Mouse (Mus musculus) spleen, embryonic (tissue): ENCODE measurements around the gene Bhlha15.

Experiments used
- CTCF ChIA-PET: fragments of 350-600 bp; sonication (Branson Sonifier 250); formaldehyde crosslinking; loops from one replicate; lab custom pipeline; 2022; lab: Charles Lee

The Bhlha15 gene

DNA sequence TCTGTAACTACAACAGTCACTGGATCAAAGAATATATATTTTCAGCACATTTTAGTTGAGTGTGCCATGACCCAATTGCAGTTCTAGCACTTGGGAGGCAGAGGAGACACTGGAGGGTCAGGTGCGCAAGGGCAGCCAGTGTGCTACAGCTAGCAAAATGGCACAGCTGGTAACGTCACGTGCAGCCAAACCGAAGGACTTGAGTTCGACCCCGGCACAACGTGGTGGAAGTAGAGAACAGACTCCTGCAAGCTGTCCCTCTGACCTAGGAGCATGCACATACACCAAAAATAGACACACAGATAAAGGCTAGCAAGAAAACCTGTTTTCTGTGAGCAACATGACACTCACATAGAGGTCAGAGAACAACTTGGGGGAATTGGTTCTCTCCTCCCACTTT, 759 bp upstream of the Bhlha15 start:
- CTCF ChIA-PET: no interaction called here

DNA sequence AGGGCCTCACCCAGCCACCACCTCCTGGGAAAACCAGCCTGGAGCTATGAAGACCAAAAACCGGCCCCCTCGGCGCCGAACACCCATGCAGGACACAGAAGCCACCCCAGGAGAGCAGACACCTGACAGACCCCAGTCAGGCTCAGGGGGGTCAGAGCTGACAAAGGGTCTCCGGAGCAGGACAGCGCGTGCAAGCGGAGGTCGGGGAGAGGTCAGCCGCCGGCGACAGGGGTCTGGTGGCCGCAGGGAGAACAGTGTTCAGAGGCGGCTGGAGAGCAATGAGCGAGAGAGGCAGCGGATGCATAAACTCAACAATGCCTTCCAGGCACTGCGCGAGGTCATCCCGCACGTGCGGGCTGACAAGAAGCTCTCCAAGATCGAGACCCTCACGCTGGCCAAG, 940 bp downstream of the Bhlha15 start:
- CTCF ChIA-PET: interaction anchor here (0.6 to 1.0 kb wide), 2 partner anchors 17 to 36 kb away, joined by 3 read pairs; no protein-coding TSS in a partner anchor

DNA sequence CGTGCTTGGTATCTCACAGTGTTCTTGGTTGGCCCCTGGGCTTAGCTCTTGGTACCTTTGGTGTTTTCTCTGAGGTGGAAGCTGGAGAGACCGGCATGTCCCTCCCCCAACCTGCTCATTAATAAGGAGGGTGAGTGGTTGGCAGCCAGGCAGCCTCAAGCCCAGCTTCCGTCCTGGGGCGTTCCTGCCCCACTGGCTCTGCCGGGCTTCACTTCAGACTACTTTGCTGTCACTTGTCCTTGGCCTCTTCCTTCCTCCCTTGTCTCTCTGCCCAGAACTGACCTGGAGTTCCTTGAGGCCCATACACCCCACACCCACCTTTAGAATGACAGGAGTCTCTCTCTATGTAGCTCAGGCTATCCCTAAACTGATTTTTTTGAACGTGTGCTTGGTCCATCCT, 2.6 kb downstream of the Bhlha15 start:
- CTCF ChIA-PET: no interaction called here

DNA sequence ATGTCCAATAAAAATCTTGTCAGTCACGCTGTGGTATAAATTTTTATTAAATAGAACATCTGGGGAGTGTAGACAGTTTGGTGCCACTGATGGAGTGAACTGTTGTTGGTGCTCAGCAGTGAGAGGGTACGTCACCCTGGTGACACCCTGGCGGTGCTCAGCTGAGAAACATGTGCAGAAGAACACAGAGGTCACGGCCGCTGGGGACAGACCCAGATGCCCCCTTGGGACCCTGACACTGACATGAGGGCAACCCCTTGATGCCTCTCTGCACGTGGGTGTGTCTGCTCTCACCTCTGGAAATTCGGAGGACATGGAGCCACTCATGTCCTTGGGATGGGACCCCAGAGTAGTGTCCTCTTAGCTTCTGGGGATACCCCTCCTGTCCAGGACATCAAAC, 4.3 kb downstream of the Bhlha15 start:
- CTCF ChIA-PET: interaction anchor here (0.7 kb wide), 1 partner anchor 555 kb away, joined by 4 read pairs; no protein-coding TSS in a partner anchor

DNA sequence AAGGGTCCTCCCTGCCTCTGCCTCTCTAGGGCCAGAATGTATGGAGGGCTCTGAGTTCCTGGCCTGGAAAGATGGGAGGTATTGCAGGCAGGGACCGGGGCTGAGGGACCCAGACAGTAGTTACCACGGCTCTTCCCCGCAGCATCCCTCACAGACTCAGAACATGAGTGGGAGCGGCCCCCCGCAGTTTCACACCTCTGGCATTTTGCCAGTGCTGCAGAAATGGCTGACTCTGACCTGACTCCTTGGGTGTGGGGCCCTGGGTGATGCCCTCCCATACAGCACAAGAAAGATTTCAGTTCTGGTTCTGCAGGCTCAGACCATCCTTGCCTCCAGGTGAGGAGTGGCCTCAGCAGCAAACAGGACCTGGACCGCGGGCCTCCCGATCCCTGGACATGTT, 5.5 kb downstream of the Bhlha15 start:
- CTCF ChIA-PET: no interaction called here

DNA sequence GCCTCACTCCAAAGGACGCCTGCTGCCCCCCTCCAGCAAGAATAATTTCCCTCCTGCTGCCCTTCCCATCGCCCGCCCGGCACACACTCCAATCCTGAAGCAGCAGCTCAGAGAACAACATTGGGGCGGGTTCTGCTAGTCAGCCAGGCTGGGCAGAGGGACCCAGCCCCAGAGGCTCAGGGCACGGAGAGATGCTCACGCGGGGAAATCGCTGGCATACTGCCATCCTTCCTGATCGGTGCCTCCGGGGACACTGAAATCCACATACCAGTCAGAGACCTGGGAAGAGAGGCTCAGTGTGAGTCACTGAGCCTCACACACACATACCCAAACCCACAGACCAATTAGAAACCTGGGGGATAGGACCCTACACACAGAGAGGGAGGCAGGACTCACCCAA, 10.5 kb downstream of the Bhlha15 start:
- CTCF ChIA-PET: no interaction called here

DNA sequence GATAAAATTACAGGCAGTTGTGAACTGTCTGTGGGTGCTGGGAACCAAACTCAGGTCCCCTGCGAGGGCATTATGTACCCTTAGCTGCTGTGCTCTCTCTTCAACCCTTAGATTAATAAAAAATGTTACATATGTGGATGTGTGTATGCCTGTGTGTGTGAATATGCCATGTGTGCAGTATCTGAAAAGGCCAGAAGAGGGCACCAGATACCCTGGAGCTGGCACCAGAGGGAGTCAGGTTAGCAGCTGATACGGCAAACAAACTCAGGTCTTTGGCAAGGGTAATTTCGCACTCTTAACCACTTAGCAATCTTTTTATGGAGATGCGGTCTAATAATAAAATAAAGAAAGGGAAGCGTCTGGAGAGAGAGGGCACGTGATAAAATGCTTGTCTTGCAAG, 12.3 kb downstream of the Bhlha15 start:
- CTCF ChIA-PET: no interaction called here

DNA sequence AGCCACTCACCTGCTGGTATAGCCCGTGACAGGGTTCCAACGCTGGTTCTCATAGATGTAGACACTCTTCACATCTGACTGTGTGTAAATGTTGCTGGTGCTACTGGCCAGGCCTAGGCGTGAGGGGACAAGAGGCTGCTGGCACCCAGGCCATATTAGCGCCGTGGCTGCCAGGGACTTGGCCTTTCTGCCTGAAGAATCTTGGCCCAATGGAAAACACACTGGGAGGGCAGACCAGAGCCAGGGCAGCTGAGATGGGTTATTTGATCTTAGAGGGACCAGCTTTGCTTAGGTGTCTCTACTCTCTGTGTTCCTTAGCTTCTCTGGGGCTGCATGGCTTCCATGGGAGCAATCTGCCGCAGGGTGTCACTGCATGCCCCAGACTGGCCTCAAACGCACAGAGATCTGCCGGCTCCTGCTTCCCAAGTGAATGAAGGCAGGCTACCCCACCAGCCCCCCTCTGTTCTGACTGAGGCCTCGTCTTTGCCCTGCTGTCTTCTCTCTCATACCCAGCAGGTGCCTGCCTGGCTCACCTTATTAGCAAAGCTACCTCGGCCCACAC, 13.4 kb downstream of the Bhlha15 start:
- CTCF ChIA-PET: no interaction called here

DNA sequence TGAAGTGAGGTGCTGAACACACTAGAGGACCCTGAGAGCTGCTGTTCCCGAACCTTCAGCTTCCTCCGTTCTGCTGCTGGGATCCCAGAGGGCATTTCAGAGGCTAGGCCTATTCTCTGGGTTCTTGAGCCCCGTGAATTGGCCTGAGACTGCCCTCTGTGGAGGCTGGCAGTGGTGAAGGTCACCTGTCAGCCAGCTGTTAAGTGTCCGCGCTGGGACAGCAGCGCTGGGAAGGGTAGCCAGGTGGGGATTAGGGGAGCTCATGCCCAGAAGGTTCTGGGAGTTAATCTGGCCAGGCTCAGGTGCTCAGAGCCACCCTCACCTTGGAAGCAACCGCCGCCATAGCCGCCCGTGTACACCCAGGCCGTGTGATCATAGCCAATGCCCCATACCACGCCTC, 14.2 kb downstream of the Bhlha15 start:
- CTCF ChIA-PET: no interaction called here

DNA sequence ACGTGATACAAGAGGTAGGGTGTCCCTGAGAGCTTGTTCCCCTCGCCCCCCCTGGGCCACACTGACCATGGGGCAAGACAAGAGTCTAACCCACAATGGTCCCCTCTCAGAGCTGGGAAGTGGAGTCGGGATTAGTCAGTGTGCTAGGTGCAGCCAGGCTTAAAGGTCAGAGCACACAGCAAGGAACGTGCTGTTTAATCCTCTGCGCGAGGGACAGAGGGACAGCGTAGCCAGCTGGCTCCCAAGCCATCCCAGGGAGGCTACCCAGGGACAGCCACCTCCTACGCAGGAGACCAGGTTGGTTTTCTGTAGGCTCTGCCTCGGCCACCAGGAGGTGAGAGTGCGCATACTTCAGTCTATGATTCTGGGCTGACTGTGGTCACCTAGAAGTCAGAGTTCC, 14.8 kb downstream of the Bhlha15 start:
- CTCF ChIA-PET: no interaction called here

DNA sequence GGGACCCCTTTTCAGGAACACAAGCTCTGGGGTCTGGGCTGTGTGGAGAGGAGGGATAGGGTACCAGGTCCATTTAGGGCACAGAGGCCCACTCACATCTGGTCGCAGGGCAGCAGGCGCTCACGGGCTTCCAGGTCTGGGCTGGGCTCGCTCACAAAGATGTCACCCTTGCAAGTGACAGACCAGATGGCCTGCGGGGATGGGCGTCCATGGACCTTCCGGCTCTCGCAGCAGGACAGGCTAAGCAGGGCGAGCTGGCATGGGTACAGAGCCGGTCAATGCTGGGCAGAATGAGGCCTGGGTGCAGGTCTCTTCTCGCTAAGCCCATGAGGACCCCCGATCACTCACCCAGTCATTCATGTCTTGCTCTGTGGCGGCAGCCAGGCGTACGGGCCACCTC, 16.0 kb downstream of the Bhlha15 start:
- CTCF ChIA-PET: no interaction called here

DNA sequence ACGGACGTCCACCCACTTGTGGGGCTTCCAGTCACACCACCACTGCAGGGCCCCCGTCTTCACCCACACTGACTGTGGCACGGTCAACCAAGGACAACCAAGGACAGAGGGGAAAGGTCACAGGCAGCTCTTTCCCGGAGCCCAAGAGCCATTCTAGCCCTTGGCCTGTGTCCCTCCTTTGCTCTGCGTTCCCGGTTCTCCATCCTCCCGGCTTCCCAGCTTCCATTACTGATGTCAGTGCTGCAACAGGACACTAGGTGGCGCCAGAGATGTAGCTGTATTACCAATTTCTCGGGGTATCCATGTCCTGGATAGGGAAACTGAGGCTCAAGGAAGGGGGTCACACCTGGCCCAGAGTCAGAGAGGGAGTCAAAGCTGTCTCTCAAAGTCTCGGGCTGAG, 17.4 kb downstream of the Bhlha15 start:
- CTCF ChIA-PET: interaction anchor here (0.6 to 1.2 kb wide), 7 partner anchors 11 to 391 kb away, joined by 3 to 17 read pairs (median 3); partner anchors contain the start of genes Bhlha15 and Tecpr1

DNA sequence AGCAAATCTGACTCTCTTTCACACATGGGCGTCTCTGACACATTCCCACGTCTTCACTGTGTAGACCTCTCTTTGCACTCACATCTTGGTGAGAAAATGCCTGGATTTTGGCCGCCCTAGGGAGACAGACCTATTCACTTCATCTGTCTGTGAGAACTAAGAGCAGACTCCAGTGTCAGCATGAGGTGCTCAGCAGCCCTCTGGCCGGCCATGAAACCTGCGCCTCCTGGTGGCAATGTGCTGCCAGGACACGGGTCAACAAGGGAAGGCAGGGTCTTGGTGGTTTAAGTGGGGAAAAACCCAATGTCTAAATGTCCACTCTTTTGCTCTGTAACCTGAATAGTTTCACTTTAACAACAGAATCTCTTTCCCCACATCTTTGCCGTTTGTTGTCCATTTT, 24.4 kb downstream of the Bhlha15 start:
- CTCF ChIA-PET: no interaction called here

DNA sequence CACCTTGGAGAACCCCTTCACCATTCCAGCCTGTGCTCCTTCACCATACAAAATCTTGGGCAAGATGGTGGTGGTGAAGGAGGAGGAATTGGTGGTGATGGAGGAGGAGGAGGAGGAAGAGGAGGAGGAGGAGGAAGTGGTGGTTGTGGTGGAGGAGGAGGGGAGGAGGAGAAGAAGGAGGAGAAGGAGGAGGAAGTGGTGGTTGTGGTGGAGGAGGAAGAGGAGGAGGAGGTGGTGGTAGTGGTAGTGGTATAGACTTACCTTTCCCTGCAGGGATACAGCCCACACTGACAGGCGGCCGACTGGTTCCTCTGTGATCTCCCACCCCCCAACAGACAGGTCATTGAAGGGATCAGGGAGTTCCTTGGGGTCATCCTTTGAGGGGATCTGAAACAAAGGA, 25.9 kb downstream of the Bhlha15 start:
- CTCF ChIA-PET: no interaction called here

DNA sequence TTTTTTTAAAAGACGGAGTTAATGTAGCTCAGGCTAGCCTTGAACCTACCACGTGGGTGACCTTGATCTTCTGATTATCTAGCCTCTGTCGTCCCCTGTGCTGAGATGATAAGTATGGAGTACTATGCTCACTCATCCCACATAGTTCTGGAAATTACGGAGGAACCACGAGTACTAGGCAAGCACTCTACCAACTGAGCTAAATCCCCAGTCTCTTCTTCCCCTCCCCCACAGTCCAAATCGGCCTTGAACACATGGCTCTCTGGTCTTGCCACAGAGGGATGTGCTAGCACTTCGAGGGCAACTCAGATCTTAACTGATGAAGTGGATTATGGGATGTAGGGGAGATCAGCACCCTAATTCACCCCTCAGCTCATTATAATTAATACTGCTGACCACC, 28.0 kb downstream of the Bhlha15 start:
- CTCF ChIA-PET: interaction anchor here (1.1 kb wide), 1 partner anchor 10 kb away, joined by 3 read pairs; no protein-coding TSS in a partner anchor

DNA sequence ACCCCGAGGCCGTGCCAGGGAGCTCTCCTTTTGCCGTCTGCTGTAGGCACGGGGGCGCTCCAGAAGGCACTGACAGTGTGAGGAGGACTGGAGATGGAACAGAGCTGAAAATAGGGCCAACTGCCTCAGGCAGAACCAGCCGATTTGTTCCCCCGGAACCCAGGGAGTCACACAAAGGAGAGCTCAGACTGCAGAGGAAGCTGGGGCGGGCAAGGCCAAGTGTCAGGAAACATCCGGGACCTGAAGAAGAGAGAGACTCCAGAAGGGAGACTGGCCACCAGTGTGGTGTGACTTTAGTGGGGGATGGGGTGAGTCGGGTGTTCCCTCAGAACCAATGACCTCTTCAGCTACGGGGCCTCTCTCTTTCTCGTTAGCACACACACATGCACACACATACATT, 29.2 kb downstream of the Bhlha15 start:
- CTCF ChIA-PET: interaction anchor here (0.6 to 1.1 kb wide), 3 partner anchors 12 to 53 kb away, joined by 3 read pairs; no protein-coding TSS in a partner anchor

DNA sequence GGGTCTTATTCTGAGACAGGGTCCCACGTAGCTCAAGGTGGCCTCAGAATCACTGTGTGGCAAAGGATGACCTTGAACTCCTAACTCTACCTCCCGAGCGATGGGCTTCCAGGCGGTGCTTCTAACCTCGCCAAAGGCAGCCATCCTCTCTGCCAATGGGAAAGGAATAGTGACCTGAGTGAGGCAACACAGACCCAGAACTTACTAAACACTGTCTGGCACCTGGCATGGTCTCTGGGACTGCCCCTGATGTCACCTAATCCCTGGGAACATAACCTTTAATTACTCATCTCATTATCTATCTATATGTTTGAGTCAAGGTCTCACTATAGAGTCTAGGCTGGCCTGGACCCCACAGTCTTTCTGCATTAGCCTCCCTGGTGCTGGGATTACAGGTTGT, 29.9 kb downstream of the Bhlha15 start:
- CTCF ChIA-PET: no interaction called here

DNA sequence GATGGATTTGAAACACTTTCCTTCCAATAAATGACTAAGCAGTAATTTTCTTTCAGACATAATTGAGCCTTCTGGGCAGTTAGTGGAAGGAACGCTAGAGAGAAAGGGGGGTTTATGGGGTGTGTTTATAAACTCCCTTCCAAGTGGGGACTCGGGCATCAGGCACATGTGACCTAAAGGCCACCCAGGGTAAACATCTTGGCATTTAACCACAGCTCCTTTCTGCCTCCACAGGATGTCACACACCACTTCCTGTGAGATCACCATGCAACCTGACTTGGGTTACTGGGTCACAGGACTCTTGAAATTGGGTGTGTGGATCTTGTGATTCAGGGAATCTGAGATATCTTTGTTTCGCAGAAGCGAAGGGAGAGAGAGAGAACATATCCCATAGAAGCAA, 31.2 kb downstream of the Bhlha15 start:
- CTCF ChIA-PET: interaction anchor here (0.6 to 1.0 kb wide), 2 partner anchors 14 to 29 kb away, joined by 3 to 4 read pairs; no protein-coding TSS in a partner anchor

DNA sequence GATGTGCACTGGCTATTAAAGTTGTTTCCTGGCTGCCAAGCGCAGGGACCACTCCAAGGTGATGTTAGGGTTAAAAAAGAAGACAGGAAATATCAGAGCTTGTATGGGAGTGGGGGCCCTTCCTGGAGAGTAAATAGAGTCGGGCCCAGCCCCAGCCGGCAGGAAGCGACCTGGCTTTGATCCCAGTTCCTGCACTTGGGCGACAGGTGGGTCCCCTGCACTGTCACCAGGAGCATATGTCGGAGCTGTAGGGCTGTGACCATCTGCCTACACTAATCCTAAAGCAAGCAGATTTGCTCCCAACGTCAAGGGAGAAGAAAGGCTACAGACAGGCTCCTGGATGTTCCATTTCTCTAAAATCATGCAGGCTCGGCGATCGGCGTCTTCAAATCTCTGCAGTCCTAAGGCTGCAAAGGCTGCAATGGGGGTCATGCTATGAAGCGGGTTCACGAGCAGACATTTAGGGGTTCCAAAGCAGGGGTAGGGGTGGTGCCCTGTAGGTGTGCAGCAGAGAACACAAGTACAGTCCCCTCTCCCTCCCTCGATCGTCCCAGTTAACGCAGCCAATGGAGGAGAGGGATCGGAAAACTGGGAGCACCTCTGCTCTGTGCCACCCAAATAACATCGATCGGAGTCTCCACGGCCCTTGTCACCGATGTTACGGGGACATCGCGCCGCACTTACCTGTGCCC, 32.9 kb downstream of the Bhlha15 start:
- CTCF ChIA-PET: interaction anchor here (0.6 to 1.7 kb wide), 4 partner anchors 15 to 828 kb away, joined by 3 to 4 read pairs (median 3); no protein-coding TSS in a partner anchor

DNA sequence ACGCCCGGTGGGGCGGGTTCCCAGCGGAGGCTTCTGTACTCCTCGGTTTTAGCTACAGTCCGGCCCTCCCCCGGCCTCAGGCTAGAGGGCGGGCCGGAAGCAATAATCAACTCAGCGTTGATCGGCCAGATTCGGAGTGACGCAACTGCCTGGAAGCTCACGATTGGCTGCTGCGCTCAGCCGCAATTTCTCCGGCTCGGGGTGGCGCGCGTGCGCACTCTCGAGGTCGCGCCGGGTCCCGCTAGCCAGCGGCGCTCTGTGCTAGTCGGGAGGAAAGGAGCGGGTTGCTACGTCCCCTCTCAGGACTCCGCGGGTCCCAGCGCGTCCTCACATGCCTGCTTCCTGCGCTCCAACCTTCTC, 33.4 kb downstream of the Bhlha15 start, which contains the start of gene Tecpr1:
Gene Tecpr1 (minus strand): TSS at position 113 of the 360 bp plus-strand sequence.
- CTCF ChIA-PET: interaction anchor here (1.7 kb wide), 1 partner anchor 16 kb away, joined by 3 read pairs; no protein-coding TSS in a partner anchor

DNA sequence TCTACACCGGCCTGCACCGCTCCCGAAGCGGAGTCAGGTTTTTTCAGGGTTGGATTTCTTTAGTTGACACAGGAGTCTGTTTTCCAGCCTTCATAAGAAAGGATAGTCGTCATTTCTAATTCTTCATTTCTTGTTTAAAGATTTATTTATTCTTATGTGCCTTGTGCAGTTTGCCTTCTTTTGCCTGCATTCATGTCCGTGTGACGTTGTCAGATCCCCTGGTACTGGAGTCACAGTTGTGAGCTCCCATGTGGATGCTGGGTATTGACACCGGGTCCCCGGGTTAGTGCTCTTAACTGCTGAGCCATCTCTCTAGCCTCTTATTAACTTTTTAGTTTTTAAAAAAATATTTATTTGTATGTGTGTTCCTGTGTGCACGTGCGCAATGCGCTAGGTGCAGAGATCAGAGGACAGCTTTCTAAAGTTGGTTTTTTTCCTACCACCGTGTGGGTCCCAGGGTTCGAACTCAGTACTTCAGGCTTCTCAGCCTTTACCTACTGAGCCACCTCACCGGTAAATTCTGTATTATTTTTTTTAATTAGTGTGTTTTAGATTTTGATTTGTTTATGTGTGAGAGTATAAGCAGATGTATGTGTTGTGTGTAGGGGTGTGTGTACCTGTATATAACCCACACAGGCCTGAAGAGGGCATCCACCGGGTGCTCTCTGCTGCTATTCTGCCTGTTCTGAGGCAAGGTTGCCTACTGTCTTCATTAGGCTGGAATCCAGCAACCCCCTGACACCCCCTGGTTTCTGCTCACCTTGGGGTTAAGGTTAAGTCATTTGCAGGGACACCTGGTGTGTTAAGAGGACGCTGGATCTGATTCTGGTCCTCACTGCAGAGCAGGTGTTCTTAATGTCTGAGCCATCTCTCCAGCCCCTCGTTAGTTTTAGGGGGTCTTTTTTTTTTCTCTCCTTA, 34.1 kb downstream of the Bhlha15 start:
- CTCF ChIA-PET: interaction anchor here (1.7 kb wide), 1 partner anchor 16 kb away, joined by 3 read pairs; no protein-coding TSS in a partner anchor

DNA sequence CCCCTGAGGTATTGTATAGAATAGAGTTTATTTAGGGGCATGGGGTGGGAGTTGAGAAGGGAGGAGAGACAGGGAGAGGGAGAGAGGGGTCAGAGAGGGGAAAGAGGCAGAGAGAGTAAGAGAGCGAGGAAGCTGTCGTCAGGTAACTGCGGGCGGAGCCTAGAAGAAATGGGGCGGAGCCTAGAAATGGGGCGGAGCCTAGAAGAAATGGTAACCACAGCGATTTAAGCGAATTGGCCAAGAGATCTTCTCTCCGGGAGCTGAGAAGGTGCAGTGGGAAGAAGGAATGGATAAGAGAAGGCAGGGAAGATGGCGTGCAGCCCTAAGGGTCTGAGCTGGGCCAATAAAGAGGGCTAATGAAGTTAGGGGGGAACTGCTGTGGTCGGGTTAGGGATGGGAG, 36.1 kb downstream of the Bhlha15 start:
- CTCF ChIA-PET: no interaction called here
